Mouse (Mus musculus) bone marrow, adult 2 months (tissue): ENCODE data around the gene Elmsan1.

Experiments
- CTCF ChIP-seq: fragments of 200-500 bp; IDR thresholded peaks from 2 replicates; pipeline ENCODE4 v1.5.1; 2011; ENCODE audit warnings: low read length, control low read depth; ENCODE audit not compliant: control insufficient read depth, insufficient read depth
- POLR2A ChIP-seq: fragments of 200-500 bp; IDR thresholded peaks from 2 replicates; pipeline ENCODE4 v1.6.1; 2011; ENCODE audit warnings: low read depth, mild to moderate bottlenecking, control low read depth, low read length, borderline replicate concordance; ENCODE audit not compliant: control insufficient read depth

DNA sequence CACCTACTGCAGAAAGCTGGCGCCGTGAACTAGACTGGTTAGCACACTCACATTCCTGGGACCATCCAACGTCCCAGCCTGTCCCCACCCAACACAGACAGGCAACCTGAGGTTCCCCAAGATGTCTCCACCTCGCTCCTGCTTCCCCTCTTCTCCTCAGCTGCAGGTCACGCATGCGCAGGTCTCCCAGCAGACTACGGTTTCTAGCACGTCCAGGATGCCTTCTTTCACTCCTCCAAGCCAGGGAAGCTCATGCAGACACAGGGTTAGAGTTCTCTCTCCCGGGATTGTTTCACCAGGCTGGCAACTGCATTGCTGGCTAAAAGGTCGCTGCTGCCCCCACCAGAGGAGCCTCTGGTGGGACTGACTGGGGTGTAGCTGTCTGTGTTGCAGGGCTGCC is 19.8 kb downstream of the Elmsan1 start:
- TF ChIP-seq CTCF, result no peak
- TF ChIP-seq POLR2A, result no peak
